Mouse (Mus musculus): ENCODE measurements at regions not wholly inside any gene's neighbourhood (a gene's known extent, or its start where the extent isn't known, plus 50 kb on each side); places are given as distances from the start of the nearest gene placed in this dataset.

DNA sequence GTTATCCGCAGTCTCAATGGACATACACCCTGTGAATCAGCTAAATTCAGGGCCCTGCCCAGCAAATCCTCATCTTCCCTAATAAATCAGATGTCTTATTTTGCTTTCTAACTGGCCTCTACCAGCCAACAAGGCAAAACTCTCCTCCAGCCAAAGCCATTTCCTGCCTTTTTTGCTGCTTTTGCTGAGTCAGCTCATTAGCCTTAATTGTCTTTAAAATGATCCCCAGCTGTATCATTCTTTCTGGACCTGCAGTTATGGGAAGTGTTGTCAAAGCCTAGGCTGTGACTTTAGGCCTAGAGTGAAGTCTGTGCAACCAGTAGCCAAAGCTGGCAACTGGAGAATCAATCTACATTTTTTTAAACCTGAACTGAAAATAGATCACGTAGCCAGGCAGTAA lies 81.4 kb downstream of the Mtpn start:
- DNase-seq = no peak

- DNase-seq = no peak
These were observed 94.7 kb downstream of the Mtpn start for GRCm38 (mm10) chr6:35445007-35445406.

DNA sequence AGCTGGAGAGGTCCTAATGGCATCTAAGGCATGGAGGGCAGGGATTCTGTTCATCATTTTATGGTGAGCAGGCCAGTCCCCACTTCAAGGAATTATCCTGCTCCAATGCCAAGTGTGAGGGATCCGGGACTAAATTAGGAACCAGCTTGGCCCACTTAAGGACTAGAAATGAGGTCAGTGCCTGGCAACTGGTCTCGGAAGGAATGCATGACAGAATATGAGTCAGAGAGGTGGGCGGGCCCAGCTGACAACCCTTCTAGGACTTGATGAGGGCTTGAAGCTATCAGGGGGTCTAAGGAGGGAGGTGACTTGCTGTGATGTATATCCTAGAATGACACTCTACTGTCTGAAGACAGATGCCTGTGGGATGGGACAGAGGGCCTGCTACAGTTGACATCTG lies 100.4 kb upstream of the Fam180a start:
- peak; percentile 31 for DNase-seq

GRCm38 (mm10) chr6:35424521-35424920 lies 98.6 kb upstream of the Fam180a start:
- DNase-seq = peak; percentile 5

DNA sequence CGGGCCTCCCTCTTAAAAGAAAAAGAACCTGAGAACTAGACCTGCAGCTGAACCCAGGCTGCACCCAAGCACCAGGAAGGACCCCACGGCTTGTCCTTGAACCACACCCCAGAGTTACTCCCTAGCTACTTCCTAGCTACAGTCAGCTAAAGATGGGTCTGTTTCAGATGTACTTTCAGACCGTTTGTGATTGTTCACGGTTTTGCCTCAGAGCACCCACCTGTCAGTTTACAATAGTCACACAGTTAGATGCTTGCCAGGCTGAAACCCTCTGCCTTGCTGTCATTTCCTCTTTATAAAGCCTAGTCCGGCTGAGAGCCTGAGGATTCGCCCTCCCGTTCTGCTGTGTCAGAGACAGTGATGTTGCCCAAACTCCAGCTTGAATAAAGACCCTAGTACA lies 95.0 kb upstream of the Fam180a start:
- no peak for DNase-seq

DNA sequence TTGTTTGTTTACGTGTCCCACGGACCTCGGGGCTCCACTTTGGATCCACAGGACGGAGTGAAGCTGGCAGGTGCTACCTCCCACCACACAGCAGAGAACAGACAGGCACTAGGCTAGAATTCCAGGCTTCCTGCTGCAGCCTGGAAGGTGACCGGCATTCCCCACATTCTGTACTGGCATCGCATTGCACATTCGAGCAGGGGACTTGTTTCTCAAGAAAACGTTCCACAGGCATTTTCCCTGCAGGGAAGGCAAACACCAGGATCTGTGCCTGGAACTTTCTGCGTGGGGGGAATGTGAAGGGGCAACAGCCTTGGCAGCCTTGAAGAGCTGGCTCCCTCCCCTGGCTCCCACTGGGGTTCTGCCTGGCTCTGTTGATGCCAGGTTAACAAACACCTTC lies 79.1 kb upstream of the Fam180a start:
- no peak for DNase-seq

GRCm38 (mm10) chr6:35403341-35403910 lies 77.5 kb upstream of the Fam180a start:
- DNase-seq = no peak

DNA sequence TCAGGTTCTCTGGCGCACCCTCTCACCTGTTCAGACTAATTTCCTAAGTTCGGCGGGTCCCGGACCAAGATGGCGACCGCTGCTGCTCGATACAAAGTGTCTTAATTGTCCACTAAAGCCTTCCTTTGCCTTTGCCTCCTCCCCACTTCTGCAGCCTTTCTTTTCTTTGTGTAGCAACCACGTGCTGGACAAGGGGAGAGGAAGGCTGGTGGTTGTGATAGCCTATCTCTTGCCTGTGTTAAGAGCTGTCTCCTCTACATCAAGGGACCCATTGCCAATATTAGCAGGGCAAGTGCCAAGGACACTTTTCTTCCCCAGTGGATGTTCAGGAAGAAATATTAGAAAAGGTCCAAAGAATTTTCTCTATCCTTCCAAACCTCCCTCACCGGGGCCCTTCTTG lies 69.8 kb upstream of the Fam180a start:
- DNase-seq = no peak

GRCm38 (mm10) chr6:35388827-35389226 lies 62.9 kb upstream of the Fam180a start:
- DNase-seq = no peak

DNA sequence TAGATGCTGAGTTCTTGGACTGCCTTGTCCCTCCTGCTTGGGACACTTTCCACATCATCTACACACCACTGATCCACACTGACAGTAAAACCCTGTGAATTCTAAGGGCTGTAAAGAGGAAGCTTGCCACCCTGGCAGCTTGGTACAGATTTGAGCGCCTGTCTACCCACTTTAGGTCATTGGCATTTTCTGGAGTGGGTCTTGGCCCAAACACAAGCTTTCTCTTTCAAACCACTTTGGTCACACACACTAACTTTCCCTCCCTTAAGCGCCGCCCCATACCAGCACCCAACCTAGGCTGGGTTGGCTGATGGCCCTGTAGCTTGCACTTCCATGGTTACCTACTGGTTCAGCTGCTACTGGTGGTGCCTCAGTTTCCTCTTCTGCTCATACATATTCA lies 55.6 kb upstream of the Fam180a start:
- DNase-seq = no peak

DNA sequence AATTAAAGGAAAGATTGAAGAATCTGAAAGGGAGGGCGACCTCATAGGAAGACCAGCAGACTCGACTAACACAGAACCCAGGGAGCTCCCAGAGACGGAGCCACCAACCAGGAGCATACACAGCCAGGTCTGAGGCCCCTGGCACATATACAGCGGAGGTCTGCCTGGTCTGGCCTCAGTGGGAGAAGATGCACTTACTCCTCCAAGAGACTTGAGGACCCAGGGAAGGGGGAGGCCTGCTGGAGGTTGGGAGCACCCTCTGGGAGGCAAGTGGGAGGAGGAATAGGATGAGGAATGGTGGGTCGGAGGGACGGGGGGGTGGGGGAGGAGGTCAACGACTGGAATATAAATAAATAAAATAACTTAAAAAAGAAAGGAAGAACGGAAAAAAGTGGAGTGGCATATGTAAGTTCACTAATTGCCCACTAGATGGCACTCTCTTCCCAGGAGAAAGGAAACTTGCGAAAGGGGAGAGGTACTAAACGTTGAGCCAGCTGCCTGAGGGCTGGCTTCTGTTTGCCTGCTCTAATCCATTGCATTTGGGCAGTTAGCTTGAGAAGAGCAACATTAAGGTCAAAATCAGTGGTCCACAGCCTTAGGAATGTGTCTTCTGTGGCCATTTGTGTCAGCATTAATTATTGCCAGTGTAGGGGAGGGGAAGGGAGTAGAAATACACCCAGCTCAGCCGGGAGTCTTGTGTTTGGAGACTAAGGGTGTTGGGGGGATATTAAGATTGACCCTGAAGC lies 55.0 kb upstream of the Fam180a start:
- DNase-seq = no peak

GRCm38 (mm10) chr6:35379890-35380289 lies 53.9 kb upstream of the Fam180a start:
- peak; percentile 81 for DNase-seq

DNA sequence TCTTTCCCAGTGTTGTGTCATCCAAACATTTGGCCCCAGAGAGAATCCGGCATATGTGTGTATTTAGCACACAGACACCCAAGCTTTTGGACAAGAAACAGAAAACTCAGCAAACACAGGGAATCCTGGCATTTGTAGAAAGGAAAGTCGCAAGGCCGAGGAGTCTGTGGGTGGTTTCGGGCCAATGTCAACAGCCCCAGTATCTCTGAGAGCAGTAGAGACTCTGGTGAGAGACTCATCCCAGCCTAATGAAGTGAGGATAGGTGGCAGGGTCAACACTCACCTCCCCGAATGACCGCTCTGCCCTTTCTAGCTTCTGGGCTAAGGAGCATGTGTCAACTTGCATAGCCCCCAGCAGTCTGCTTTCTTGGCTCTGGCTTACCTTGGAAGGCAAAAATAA lies 52.9 kb upstream of the Fam180a start:
- no peak for DNase-seq

- no peak for DNase-seq
These were observed 51.6 kb upstream of the Fam180a start for GRCm38 (mm10) chr6:35377535-35377934.

GRCm38 (mm10) chr6:35376526-35376925 lies 50.6 kb upstream of the Fam180a start:
- no peak for DNase-seq

Data from adrenal gland, adult 2 months (tissue).